Mouse (Mus musculus) heart, embryonic 15.5 days (tissue): ENCODE results near the gene Hacd4. TPM values are rescaled to one million over a fixed set of nuclear protein-coding genes. Genes with fewer than 3 reads are reported as not detected.
A peak's percentile ranks its signal among the peaks of the same experiment; 100 is the strongest.

Experiments used
- ATAC-seq: fragments of 200-750 bp; cut with Nextera tagmentation; replicated peaks from 2 replicates; pipeline ENCODE4 v1.8.0; 2017; ENCODE audit warnings: low read depth, moderate TSS enrichment; ENCODE audit not compliant: insufficient number of reproducible peaks, insufficient read depth, low FRiP score
- H3K27ac ChIP-seq: fragments of 300-500 bp; sonication (generic); 2 replicates; pipeline ENCODE4 v1.5.1; 2015; ENCODE audit warnings: mild to moderate bottlenecking, inconsistent platforms
- H3K27me3 ChIP-seq: fragments of 300-500 bp; sonication (generic); 2 replicates; pipeline ENCODE4 v1.6.1; 2015; ENCODE audit warnings: inconsistent platforms
- H3K36me3 ChIP-seq: fragments of 300-500 bp; sonication (generic); 2 replicates; pipeline ENCODE4 v1.6.1; 2015; ENCODE audit warnings: mild to moderate bottlenecking, inconsistent platforms
- H3K4me1 ChIP-seq: fragments of 300-500 bp; sonication (generic); replicated peaks from 2 replicates; pipeline ENCODE4 v1.6.1; 2015; ENCODE audit warnings: inconsistent platforms
- H3K4me2 ChIP-seq: fragments of 300-500 bp; sonication (generic); 2 replicates; pipeline ENCODE4 v1.6.1; 2015; ENCODE audit warnings: inconsistent platforms, mild to moderate bottlenecking, moderate library complexity
- H3K4me3 ChIP-seq: fragments of 300-500 bp; sonication (generic); 2 replicates; pipeline ENCODE4 v1.5.1; 2015; ENCODE audit warnings: mild to moderate bottlenecking, inconsistent platforms
- H3K9ac ChIP-seq: fragments of 300-500 bp; sonication (generic); 2 replicates; pipeline ENCODE4 v1.6.1; 2015; ENCODE audit warnings: mild to moderate bottlenecking, inconsistent platforms
- H3K9me3 ChIP-seq: fragments of 300-500 bp; sonication (generic); replicated peaks from 2 replicates; pipeline ENCODE4 v1.6.1; 2016; ENCODE audit warnings: inconsistent platforms
- WGBS: fragments of 180-500 bp; shearing (Covaris S2); methylation state at CpG from one replicate; pipeline ENCODE4 v1.1.7; 2015; ENCODE audit warnings: mixed read lengths; 5-methylcytosine and 5-hydroxymethylcytosine counted together
- polyA plus RNA-seq: library from polyadenylated mRNA; unstranded; fragments of >200 nt; fragmentation: Nextera tagmentation; extraction: Ambion mirVana; gene quantifications from 2 replicates; pipeline ENCODE4 v1.2.1, GENCODE M21; 2015

The Hacd4 gene
- polyA plus RNA-seq: 7.9 and 9.4 TPM in 2 replicates

GRCm38 (mm10) chr4:88438326-88438989, at the start of gene Hacd4:
TSS of gene Hacd4 (minus strand) at chr4:88438928.
- Histone ChIP-seq H3K4me3 (peak within 1 kb of the TSS; percentile 53), H3K27me3 (no peaks in the 10 kb centered on the region), H3K4me1 (peaks cover 17% of the 10 kb centered on the region), H3K36me3 (no peaks in the 10 kb centered on the region), H3K27ac (0 out of 2 replicates have a peak within 1 kb of the TSS, but pooled peaks have one; percentile 37), H3K9me3 (no peaks in the 10 kb centered on the region), H3K9ac (peak within 1 kb of the TSS; percentile 53), H3K4me2 (peak within 1 kb of the TSS; percentile 73)
- 3% methylated on average over 14 of the region's 14 CpGs for WGBS
- ATAC-seq: peak; percentile 80

- no peak overlapping the region for H3K27ac ChIP-seq
- 61% methylated on average over 3 of the region's 3 CpGs for WGBS
- no peak overlapping the region for H3K4me3 ChIP-seq
- H3K4me1 ChIP-seq: no peaks in the 10 kb centered on the region
- H3K9ac ChIP-seq: no peak overlapping the region
- no peaks in the 10 kb centered on the region for H3K36me3 ChIP-seq
- H3K4me2 ChIP-seq: no peak overlapping the region
- H3K27me3 ChIP-seq: no peaks in the 10 kb centered on the region
- ATAC-seq: no peak
- H3K9me3 ChIP-seq: no peaks in the 10 kb centered on the region
Measured at GRCm38 (mm10) chr4:88488107-88488506, 49.4 kb upstream of the Hacd4 start.

GRCm38 (mm10) chr4:88480130-88480529, 41.4 kb upstream of the Hacd4 start:
- Histone ChIP-seq H3K4me1 (peaks cover 10% of the 10 kb centered on the region), H3K4me2 (no peak overlapping the region), H3K4me3 (no peak overlapping the region), H3K9ac (no peak overlapping the region), H3K27me3 (no peaks in the 10 kb centered on the region), H3K27ac (no peak overlapping the region), H3K36me3 (no peaks in the 10 kb centered on the region), H3K9me3 (no peaks in the 10 kb centered on the region)
- WGBS: 70% methylated on average over 6 of the region's 6 CpGs
- no peak for ATAC-seq

- 78% methylated on average over 9 of the region's 9 CpGs for WGBS
- no peak for ATAC-seq
- no peak overlapping the region for H3K27ac ChIP-seq
- H3K36me3 ChIP-seq: no peaks in the 10 kb centered on the region
- H3K4me3 ChIP-seq: no peak overlapping the region
- H3K9me3 ChIP-seq: no peaks in the 10 kb centered on the region
- no peak overlapping the region for H3K4me2 ChIP-seq
- H3K9ac ChIP-seq: no peak overlapping the region
- H3K27me3 ChIP-seq: no peaks in the 10 kb centered on the region
- peaks cover 10% of the 10 kb centered on the region for H3K4me1 ChIP-seq
Measured at GRCm38 (mm10) chr4:88478809-88479186, 40.1 kb upstream of the Hacd4 start.

GRCm38 (mm10) chr4:88478177-88478808, 39.6 kb upstream of the Hacd4 start:
- ATAC-seq: no peak
- Histone ChIP-seq H3K27ac (no peak overlapping the region), H3K4me2 (no peak overlapping the region), H3K4me1 (peaks cover 10% of the 10 kb centered on the region), H3K27me3 (no peaks in the 10 kb centered on the region), H3K9me3 (no peaks in the 10 kb centered on the region), H3K4me3 (no peak overlapping the region), H3K9ac (no peak overlapping the region), H3K36me3 (no peaks in the 10 kb centered on the region)
- WGBS: 74% methylated on average over 4 of the region's 4 CpGs

GRCm38 (mm10) chr4:88476511-88477210, 37.9 kb upstream of the Hacd4 start:
- Histone ChIP-seq H3K4me3 (no peak overlapping the region), H3K9me3 (no peaks in the 10 kb centered on the region), H3K27me3 (no peaks in the 10 kb centered on the region), H3K4me1 (peaks cover 10% of the 10 kb centered on the region), H3K9ac (no peak overlapping the region), H3K36me3 (no peaks in the 10 kb centered on the region), H3K27ac (peak overlapping the region; percentile 69), H3K4me2 (no peak overlapping the region)
- peak; percentile 79; the same call in 1 of the 2 replicates for ATAC-seq
- WGBS: 26% methylated on average over 4 of the region's 4 CpGs

- peak overlapping the region; percentile 69 for H3K27ac ChIP-seq
- WGBS: 88% methylated on average over 3 of the region's 3 CpGs
Measured at GRCm38 (mm10) chr4:88476084-88476483, 37.4 kb upstream of the Hacd4 start.

GRCm38 (mm10) chr4:88471528-88471927, 32.8 kb upstream of the Hacd4 start:
- H3K9ac ChIP-seq: no peak overlapping the region
- peaks cover 5% of the 10 kb centered on the region for H3K4me1 ChIP-seq
- no peak overlapping the region for H3K27ac ChIP-seq
- H3K9me3 ChIP-seq: no peaks in the 10 kb centered on the region
- H3K27me3 ChIP-seq: no peaks in the 10 kb centered on the region
- 66% methylated on average over 2 of the region's 2 CpGs for WGBS
- H3K4me2 ChIP-seq: no peak overlapping the region
- H3K4me3 ChIP-seq: no peak overlapping the region
- H3K36me3 ChIP-seq: no peaks in the 10 kb centered on the region
- no peak for ATAC-seq

More at GRCm38 (mm10) chr4:88476084-88476483, 37.4 kb upstream of the Hacd4 start:
- Histone ChIP-seq H3K27me3 (no peaks in the 10 kb centered on the region), H3K4me1 (peaks cover 10% of the 10 kb centered on the region), H3K4me3 (no peak overlapping the region), H3K9me3 (no peaks in the 10 kb centered on the region), H3K9ac (no peak overlapping the region), H3K36me3 (no peaks in the 10 kb centered on the region), H3K4me2 (no peak overlapping the region)
- ATAC-seq: no peak

GRCm38 (mm10) chr4:88464574-88464973, 25.8 kb upstream of the Hacd4 start:
- Histone ChIP-seq H3K36me3 (no peaks in the 10 kb centered on the region), H3K4me1 (peaks cover 6% of the 10 kb centered on the region; the same call in 1 of the 2 replicates), H3K27ac (no peak overlapping the region), H3K9me3 (no peaks in the 10 kb centered on the region), H3K4me2 (no peak overlapping the region), H3K27me3 (no peaks in the 10 kb centered on the region), H3K9ac (no peak overlapping the region), H3K4me3 (no peak overlapping the region)
- WGBS: 76% methylated on average over 4 of the region's 4 CpGs
- no peak for ATAC-seq

- no peak overlapping the region for H3K4me2 ChIP-seq
- no peaks in the 10 kb centered on the region for H3K36me3 ChIP-seq
- H3K9me3 ChIP-seq: no peaks in the 10 kb centered on the region
- 51% methylated on average over 8 of the region's 8 CpGs for WGBS
- peaks cover 6% of the 10 kb centered on the region; the same call in 1 of the 2 replicates for H3K4me1 ChIP-seq
- no peaks in the 10 kb centered on the region for H3K27me3 ChIP-seq
- H3K4me3 ChIP-seq: no peak overlapping the region
- no peak for ATAC-seq
- H3K27ac ChIP-seq: no peak overlapping the region
- no peak overlapping the region for H3K9ac ChIP-seq
Measured at GRCm38 (mm10) chr4:88462981-88463646, 24.4 kb upstream of the Hacd4 start.

GRCm38 (mm10) chr4:88462501-88462900, 23.8 kb upstream of the Hacd4 start:
- Histone ChIP-seq H3K4me3 (no peak overlapping the region), H3K27me3 (no peaks in the 10 kb centered on the region), H3K9me3 (no peaks in the 10 kb centered on the region), H3K4me2 (no peak overlapping the region), H3K9ac (no peak overlapping the region), H3K4me1 (peaks cover 6% of the 10 kb centered on the region; the same call in 1 of the 2 replicates), H3K36me3 (no peaks in the 10 kb centered on the region), H3K27ac (no peak overlapping the region)
- WGBS: 83% methylated on average over 1 of the region's 1 CpGs
- ATAC-seq: no peak
